Mouse (Mus musculus) liver, embryonic 14.5 days (tissue): ENCODE results near the gene Lefty2.

Experiments used
- CTCF ChIP-seq: IDR thresholded peaks from 2 replicates; pipeline ENCODE4 v1.5.1; 2016; ENCODE audit warnings: antibody characterized with exemption, low read depth, control low read depth
- EP300 ChIP-seq: IDR thresholded peaks from 2 replicates; pipeline ENCODE4 v1.6.1; 2016; ENCODE audit warnings: antibody characterized with exemption, low read depth

GRCm38 (mm10) chr1:180913797-180914196, 20.9 kb downstream of the Lefty2 start:
- TF ChIP-seq EP300 (no peak), CTCF (no peak)
